Mouse (Mus musculus) limb, embryonic 13.5 days (tissue): Measurements from ENCODE around the gene Ddias. TPM values are rescaled to one million over a fixed set of nuclear protein-coding genes. Genes with fewer than 3 reads are reported as not detected.

Experiments
- ATAC-seq: fragments of 200-750 bp; cut with Nextera tagmentation; 2 replicates; pipeline ENCODE4 v1.8.0; 2017; ENCODE audit warnings: low read depth, moderate number of reproducible peaks, moderate TSS enrichment; ENCODE audit not compliant: low FRiP score
- H3K27ac ChIP-seq: fragments of 300-500 bp; sonication (generic); 2 replicates; pipeline ENCODE4 v1.5.1; 2015; ENCODE audit warnings: inconsistent platforms, mild to moderate bottlenecking, moderate library complexity
- H3K27me3 ChIP-seq: fragments of 300-500 bp; sonication (generic); 2 replicates; pipeline ENCODE4 v1.6.1; 2015; ENCODE audit warnings: mild to moderate bottlenecking, inconsistent platforms
- H3K36me3 ChIP-seq: fragments of 300-500 bp; sonication (generic); 2 replicates; pipeline ENCODE4 v1.6.1; 2015; ENCODE audit warnings: inconsistent platforms, mild to moderate bottlenecking, moderate library complexity
- H3K4me1 ChIP-seq: fragments of 300-500 bp; sonication (generic); 2 replicates; pipeline ENCODE4 v1.6.1; 2015; ENCODE audit warnings: inconsistent platforms
- H3K4me2 ChIP-seq: fragments of 300-500 bp; sonication (generic); replicated peaks from 2 replicates; pipeline ENCODE4 v1.6.1; 2015; ENCODE audit warnings: inconsistent platforms, mild to moderate bottlenecking, moderate library complexity
- H3K4me3 ChIP-seq: fragments of 300-500 bp; sonication (generic); 2 replicates; pipeline ENCODE4 v1.5.1; 2015; ENCODE audit warnings: moderate library complexity, mild to moderate bottlenecking, inconsistent platforms
- H3K9ac ChIP-seq: fragments of 300-500 bp; sonication (generic); 2 replicates; pipeline ENCODE4 v1.6.1; 2015; ENCODE audit warnings: mild to moderate bottlenecking, inconsistent platforms
- H3K9me3 ChIP-seq: fragments of 300-500 bp; sonication (generic); 2 replicates; pipeline ENCODE4 v1.6.1; 2016; ENCODE audit warnings: inconsistent platforms
- WGBS: fragments of 180-500 bp; shearing (Covaris S2); methylation state at CpG from one replicate; pipeline ENCODE4 v1.1.7; 2015; 5-methylcytosine and 5-hydroxymethylcytosine counted together
- polyA plus RNA-seq: library from polyadenylated mRNA; unstranded; fragments of >200 nt; fragmentation: Nextera tagmentation; extraction: Ambion mirVana; gene quantifications from 2 replicates; pipeline ENCODE4 v1.2.1, GENCODE M21; 2015

The Ddias gene
- polyA plus RNA-seq, 1 experiment from 2014 or later, result 14.0 TPM

DNA sequence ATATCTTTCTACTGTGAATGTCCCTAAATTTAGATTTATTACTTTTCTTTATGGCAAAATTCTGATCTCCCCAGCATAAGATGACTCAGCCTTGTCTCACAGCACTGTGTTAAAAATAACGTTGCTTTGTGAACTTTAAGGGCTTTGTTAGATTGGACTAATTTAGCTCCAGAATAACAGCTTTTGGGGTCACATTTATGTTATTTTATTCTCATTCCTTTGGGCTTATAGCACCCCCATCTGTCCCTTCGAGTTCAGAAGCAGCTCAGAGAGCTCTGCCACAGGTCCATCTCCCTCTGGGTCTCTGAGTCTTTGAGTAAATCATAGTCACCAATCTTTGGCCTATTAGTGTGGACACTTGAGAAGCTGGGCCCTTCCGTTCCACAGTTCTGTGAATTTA, 36.1 kb downstream of the Ddias start:
- ATAC-seq, result no peak
- Histone ChIP-seq H3K9me3 (no peaks in the 10 kb centered on the region), H3K27ac (no peak overlapping the region), H3K4me3 (no peak overlapping the region), H3K4me2 (no peak overlapping the region), H3K4me1 (no peaks in the 10 kb centered on the region), H3K27me3 (no peaks in the 10 kb centered on the region), H3K9ac (no peak overlapping the region), H3K36me3 (peaks cover 9% of the 10 kb centered on the region)
- WGBS, result 69% methylated on average over 3 of the region's 3 CpGs

DNA sequence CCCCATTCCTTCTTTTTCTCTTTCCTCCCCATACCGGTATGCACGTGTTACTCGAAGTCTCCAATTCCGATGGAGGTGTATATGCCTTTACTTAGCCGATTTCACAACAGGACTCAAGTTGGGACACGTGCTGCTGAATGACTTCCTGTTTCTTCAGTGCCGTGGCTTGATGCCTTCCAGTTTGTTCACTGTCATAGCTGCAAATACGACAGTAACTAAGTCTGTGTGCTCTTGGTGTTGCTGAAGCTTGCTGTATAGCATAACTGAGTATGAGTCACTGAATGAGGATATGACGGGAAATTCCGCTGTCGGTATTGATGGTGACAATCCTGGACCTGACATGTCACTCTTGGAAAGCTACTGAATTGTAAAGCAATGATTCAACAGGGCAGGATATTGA, 36.8 kb downstream of the Ddias start:
- WGBS, result 84% methylated on average over 11 of the region's 11 CpGs
- no peak overlapping the region for H3K27ac ChIP-seq

DNA sequence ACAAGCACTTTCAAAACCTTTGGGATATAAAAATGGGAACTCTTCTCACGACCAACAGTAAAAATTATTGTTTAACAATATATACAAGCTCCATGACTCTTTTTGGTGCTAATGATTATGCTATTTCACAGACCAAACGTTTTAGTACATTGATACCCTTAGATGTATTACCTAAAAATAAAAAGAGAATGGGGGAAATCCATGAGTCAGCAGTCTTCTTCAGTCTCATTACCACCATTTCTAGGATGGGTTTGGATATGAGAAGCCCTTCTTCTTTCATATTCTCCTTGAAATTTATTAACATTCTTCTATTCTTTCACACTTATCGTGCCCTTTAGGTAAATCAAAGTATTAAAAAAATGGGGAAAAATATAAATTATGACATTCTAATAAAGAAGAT, 37.6 kb downstream of the Ddias start:
- Histone ChIP-seq H3K27ac (no peak overlapping the region), H3K9me3 (no peaks in the 10 kb centered on the region), H3K4me1 (no peaks in the 10 kb centered on the region), H3K27me3 (no peaks in the 10 kb centered on the region), H3K36me3 (peaks cover 9% of the 10 kb centered on the region), H3K4me2 (no peak overlapping the region), H3K4me3 (no peak overlapping the region), H3K9ac (no peak overlapping the region)
- no peak for ATAC-seq
- 77% methylated on average over 3 of the region's 3 CpGs for WGBS

More for the DNA sequence above, 36.8 kb downstream of the Ddias start:
- ATAC-seq, result no peak
- Histone ChIP-seq H3K27me3 (no peaks in the 10 kb centered on the region), H3K4me2 (no peak overlapping the region), H3K36me3 (peaks cover 9% of the 10 kb centered on the region), H3K4me3 (no peak overlapping the region), H3K9me3 (no peaks in the 10 kb centered on the region), H3K4me1 (no peaks in the 10 kb centered on the region), H3K9ac (no peak overlapping the region)

DNA sequence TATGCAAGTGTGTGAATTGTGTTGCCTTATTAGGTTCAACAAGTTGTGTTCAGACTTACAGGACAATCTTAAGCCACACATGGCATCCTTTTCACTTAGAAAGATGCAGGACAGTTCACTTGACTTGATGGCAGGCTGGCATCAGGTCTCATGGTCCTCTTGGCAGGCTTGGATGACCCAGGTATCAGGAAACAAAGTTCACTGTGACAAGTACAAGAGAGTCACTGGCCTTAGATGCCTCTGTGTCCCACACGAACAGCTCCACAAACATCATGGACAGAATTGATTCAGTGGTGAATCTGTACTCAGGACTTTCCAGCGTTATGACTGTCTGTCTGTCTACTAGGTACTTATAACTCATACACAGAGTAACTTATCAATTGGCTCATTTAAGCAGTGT, 39.7 kb downstream of the Ddias start:
- Histone ChIP-seq H3K9ac (no peak overlapping the region), H3K27ac (no peak overlapping the region)
- no peak for ATAC-seq

DNA sequence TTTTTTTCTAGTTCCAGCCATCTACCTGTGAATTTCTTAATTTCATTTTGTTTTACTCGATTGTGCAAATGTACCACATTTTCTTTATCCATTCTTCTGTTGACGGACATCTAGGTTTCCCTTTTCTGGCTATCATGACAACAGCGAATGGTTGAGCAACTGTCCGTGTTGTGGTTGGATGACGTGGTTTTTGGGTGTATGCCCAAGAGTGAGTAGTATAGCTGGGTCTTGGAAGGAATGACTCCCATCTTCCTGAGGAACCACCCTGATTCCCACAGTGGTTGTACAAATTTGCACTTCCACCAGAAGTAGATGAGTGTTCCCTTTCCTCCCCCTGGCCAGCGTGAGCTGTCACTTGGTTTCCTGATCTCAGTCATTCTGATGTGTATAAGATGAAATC, 41.7 kb downstream of the Ddias start:
- Histone ChIP-seq H3K9me3 (no peaks in the 10 kb centered on the region), H3K4me3 (no peak overlapping the region), H3K27me3 (no peaks in the 10 kb centered on the region), H3K9ac (no peak overlapping the region), H3K36me3 (peaks cover 9% of the 10 kb centered on the region), H3K27ac (no peak overlapping the region), H3K4me2 (no peak overlapping the region), H3K4me1 (no peaks in the 10 kb centered on the region)
- 94% methylated on average over 6 of the region's 6 CpGs for WGBS
- ATAC-seq, result no peak

More for the DNA sequence above, 39.7 kb downstream of the Ddias start:
- 89% methylated on average over 2 of the region's 2 CpGs for WGBS
- Histone ChIP-seq H3K9me3 (no peaks in the 10 kb centered on the region), H3K27me3 (no peaks in the 10 kb centered on the region), H3K4me1 (no peaks in the 10 kb centered on the region), H3K4me3 (no peak overlapping the region), H3K4me2 (no peak overlapping the region), H3K36me3 (peaks cover 9% of the 10 kb centered on the region)

DNA sequence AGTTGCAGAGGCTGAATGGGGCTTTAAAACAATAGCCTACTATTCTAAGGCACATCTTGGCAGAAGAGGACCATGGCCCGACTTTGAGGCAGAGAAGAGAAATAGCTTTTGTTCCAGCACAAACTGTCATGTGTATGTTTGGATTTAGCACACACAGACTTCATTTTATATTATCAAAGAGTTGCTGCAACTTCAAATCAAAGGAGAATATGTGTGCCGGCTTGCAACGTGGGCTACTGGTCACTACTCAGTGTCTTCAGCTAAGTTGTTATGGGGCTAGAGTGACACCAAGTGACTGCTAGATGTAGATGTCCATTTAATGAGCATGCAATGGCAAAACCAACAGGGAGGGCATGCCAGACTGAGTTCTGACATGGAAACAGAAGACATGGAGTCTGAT, 46.1 kb downstream of the Ddias start:
- Histone ChIP-seq H3K9me3 (no peaks in the 10 kb centered on the region), H3K4me3 (no peak overlapping the region), H3K27ac (no peak overlapping the region), H3K36me3 (peaks cover 5% of the 10 kb centered on the region; the same call in 1 of the 2 replicates), H3K4me2 (no peak overlapping the region), H3K4me1 (peaks cover under 1% of the 10 kb centered on the region; the same call in 1 of the 2 replicates), H3K9ac (no peak overlapping the region), H3K27me3 (no peaks in the 10 kb centered on the region)
- ATAC-seq, result no peak
- WGBS, result 68% methylated on average over 3 of the region's 3 CpGs

DNA sequence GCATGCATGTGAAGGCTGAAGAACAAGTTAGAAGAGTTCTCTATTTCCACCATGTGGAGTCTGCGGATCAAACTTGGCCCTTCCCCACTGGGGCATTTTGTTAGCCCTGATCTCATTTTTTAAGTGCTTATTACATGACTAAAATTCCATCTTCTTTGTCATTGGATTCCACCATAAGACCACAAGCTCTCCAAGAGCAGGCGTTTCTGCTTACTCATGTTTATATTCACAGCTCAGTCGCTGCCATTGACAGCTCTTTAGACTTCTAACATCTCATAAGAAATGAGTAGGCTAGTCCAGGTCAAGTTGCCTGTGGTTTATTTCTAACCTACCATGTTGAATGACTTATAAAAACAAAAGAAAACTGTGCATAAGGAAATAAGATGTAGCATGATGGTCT, 47.8 kb downstream of the Ddias start:
- Histone ChIP-seq H3K4me1 (peaks cover 16% of the 10 kb centered on the region), H3K4me2 (no peak overlapping the region), H3K27me3 (no peaks in the 10 kb centered on the region), H3K36me3 (peaks cover 5% of the 10 kb centered on the region; the same call in 1 of the 2 replicates), H3K9me3 (no peaks in the 10 kb centered on the region), H3K9ac (no peak overlapping the region), H3K4me3 (no peak overlapping the region), H3K27ac (no peak overlapping the region)
- 93% methylated on average over 3 of the region's 3 CpGs for WGBS
- ATAC-seq, result no peak

DNA sequence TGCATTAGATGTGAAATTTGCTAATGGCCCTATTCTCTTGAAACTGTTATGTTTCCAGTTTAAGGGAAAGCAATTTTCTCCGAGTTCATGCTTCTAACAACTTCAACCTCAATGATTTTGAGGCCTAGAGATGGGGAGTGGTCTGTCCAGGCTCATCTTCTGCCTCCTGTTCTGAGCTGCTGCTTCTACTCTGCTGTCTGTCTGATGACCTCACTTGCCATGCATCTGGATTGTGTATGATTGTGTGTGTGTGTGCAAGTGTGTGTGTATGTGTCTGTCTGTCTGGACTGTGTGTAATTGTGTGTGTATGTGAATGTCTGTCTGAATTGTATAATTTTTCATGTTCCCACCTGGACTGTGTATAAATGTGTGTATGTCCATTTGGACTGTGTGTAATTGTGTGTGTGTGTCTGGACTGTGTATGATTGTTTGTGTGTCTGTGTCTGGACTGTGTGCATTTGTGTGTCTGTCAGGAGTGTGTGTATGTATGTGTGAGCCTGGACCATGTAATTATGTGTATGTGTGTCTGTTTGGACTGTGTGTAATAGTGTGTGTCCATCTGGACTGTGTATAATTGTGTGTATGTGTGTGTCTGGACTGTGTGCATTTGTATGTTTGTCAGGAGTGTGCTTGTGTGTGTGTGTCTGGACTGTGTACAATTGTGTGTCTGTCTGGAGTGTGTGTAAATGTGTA, 51.5 kb downstream of the Ddias start:
- no peak overlapping the region; the same call in 1 of the 2 replicates for H3K27ac ChIP-seq

DNA sequence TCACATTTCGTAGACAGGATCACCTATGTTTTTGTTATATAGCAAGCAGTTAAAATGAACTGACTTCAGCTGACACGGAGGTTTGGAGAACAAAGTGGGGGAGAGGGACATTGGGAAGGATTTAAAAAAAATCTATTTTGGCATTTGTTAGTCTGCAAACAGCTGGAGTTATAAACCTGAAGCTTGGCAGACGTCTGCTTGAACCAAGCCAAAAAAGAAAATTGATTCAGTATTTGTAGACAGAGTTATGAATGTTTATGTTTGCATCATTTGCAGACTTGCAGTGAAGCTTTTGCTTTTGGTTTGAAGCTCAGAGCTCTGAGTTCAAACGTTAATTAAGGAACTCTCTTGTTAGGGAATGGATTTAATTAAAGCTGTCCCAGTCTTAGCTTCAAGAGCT, 52.2 kb downstream of the Ddias start:
- Histone ChIP-seq H3K4me3 (no peak overlapping the region), H3K27ac (no peak overlapping the region; the same call in 1 of the 2 replicates), H3K36me3 (peaks cover 5% of the 10 kb centered on the region; the same call in 1 of the 2 replicates), H3K4me2 (no peak overlapping the region), H3K4me1 (peaks cover 19% of the 10 kb centered on the region), H3K27me3 (no peaks in the 10 kb centered on the region), H3K9ac (no peak overlapping the region), H3K9me3 (no peaks in the 10 kb centered on the region)
- WGBS, result 17% methylated on average over 4 of the region's 4 CpGs
- no peak for ATAC-seq

More for the DNA sequence above, 51.5 kb downstream of the Ddias start:
- H3K27me3 ChIP-seq, result no peaks in the 10 kb centered on the region
- H3K36me3 ChIP-seq, result peaks cover 5% of the 10 kb centered on the region; the same call in 1 of the 2 replicates
- H3K9me3 ChIP-seq, result no peaks in the 10 kb centered on the region
- no peak overlapping the region for H3K4me3 ChIP-seq
- no peak overlapping the region for H3K9ac ChIP-seq
- peaks cover 19% of the 10 kb centered on the region for H3K4me1 ChIP-seq
- 10% methylated on average over 1 of the region's 1 CpGs for WGBS
- peak; percentile 71; the same call in 1 of the 2 replicates for ATAC-seq
- no peak overlapping the region for H3K4me2 ChIP-seq

DNA sequence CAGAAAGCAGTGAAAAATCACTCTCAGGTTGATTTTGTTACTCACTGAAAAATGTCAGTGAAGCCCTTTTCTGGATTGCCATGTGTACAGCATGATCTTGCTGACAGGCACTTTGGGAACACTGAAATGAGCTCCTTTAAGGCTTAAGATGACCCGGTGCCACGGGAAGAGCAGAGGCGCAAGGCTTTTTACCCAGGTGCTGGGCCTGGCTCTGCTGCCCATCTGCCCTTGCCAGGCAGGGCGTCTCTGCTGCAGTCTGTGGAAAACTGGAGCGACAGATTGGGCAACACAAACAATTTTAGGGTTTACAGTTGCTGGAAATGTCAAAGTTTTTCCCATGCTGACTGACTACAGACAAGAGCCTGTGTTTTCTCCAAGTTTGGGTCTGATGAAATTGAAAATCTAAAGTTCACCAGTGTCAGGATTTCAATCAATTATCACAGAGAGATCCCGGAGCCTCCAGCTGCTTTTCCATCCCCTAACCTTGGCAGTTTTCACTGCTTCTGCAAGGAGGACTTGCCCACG, 53.0 kb downstream of the Ddias start:
- Histone ChIP-seq H3K4me1 (peaks cover 19% of the 10 kb centered on the region), H3K4me2 (no peak overlapping the region), H3K36me3 (peaks cover 5% of the 10 kb centered on the region; the same call in 1 of the 2 replicates), H3K27me3 (no peaks in the 10 kb centered on the region), H3K4me3 (no peak overlapping the region), H3K27ac (no peak overlapping the region), H3K9ac (no peak overlapping the region), H3K9me3 (no peaks in the 10 kb centered on the region)
- WGBS, result 63% methylated on average over 7 of the region's 7 CpGs
- no peak for ATAC-seq

DNA sequence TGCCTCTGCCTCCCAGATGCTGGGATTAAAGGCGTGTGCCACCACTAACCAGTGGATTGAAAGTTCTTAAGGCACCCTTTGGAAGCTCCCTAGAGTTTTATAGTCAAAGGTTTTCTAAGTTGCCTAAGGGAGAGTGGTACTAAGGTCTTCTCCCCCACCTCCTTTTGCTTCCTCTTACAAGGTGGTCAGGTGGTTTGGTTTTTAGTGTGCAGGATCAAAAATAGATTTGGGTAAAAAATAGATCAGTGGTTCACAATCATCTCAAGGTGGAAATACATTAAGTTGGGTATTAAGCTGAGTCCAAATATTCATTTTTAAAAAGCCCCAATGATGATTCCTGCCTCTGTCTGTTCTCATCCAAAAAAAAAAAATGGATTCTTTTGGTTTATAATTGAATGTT, 53.6 kb downstream of the Ddias start:
- Histone ChIP-seq H3K36me3 (peaks cover 5% of the 10 kb centered on the region; the same call in 1 of the 2 replicates), H3K27ac (no peak overlapping the region), H3K4me2 (no peak overlapping the region), H3K9ac (no peak overlapping the region), H3K9me3 (no peaks in the 10 kb centered on the region), H3K4me1 (peaks cover 19% of the 10 kb centered on the region), H3K27me3 (no peaks in the 10 kb centered on the region), H3K4me3 (no peak overlapping the region)
- 71% methylated on average over 1 of the region's 1 CpGs for WGBS
- ATAC-seq, result no peak

DNA sequence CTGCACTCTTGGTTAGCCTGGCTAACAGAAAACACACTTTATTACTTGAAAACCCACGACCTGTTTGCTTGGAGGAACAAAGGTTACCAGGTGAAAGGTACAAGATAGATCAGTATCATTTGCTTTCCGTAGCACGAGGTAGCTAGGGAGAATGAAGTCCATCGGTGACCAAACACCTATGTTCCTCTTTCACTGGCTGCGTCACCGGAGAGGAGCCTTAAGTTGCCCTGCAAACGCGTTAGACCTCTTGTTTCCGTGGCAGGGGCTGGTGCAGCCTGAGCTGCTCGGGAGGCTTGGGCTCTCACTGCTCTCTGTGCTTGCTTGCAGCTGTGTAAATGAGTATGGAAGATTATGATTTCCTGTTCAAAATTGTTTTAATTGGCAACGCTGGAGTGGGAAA, 54.4 kb downstream of the Ddias start:
- Histone ChIP-seq H3K4me1 (peaks cover 19% of the 10 kb centered on the region), H3K27ac (no peak overlapping the region), H3K4me3 (no peak overlapping the region), H3K9me3 (no peaks in the 10 kb centered on the region), H3K9ac (no peak overlapping the region), H3K4me2 (no peak overlapping the region), H3K27me3 (no peaks in the 10 kb centered on the region), H3K36me3 (0 out of 2 replicates have a peak, but pooled peaks cover 1% of the 10 kb centered on the region)
- 73% methylated on average over 11 of the region's 11 CpGs for WGBS
- ATAC-seq, result no peak
